Mouse (Mus musculus) forebrain, postnatal 0 days (tissue): ENCODE measurements around the gene Helz2. TPM values are rescaled to one million over a fixed set of nuclear protein-coding genes. Genes with fewer than 3 reads are reported as not detected.

Experiments used
- ATAC-seq: fragments of 200-750 bp; cut with Nextera tagmentation; 2 replicates; pipeline ENCODE4 v1.8.0; 2017; ENCODE audit warnings: mild to moderate bottlenecking, moderate library complexity
- DNase-seq: peaks from one replicate; pipeline ENCODE4 v3.0.0-alpha.2; 2015
- H3K27ac ChIP-seq: fragments of 300-500 bp; sonication (generic); 2 replicates; pipeline ENCODE4 v1.5.1; 2014; ENCODE audit warnings: low read depth, mild to moderate bottlenecking, antibody characterized with exemption, low read length, moderate library complexity, mixed read lengths
- H3K27me3 ChIP-seq: fragments of 300-500 bp; sonication (generic); 2 replicates; pipeline ENCODE4 v1.6.1; 2014; ENCODE audit warnings: mild to moderate bottlenecking, low read length, mixed read lengths; ENCODE audit not compliant: insufficient read depth
- H3K36me3 ChIP-seq: fragments of 300-500 bp; sonication (generic); 2 replicates; pipeline ENCODE4 v1.6.1; 2014; ENCODE audit warnings: mild to moderate bottlenecking, moderate library complexity; ENCODE audit not compliant: insufficient read depth
- H3K4me1 ChIP-seq: fragments of 300-500 bp; sonication (generic); 2 replicates; pipeline ENCODE4 v1.6.1; 2014; ENCODE audit warnings: antibody characterized with exemption; ENCODE audit not compliant: insufficient read depth
- H3K4me2 ChIP-seq: fragments of 300-500 bp; sonication (generic); 2 replicates; pipeline ENCODE4 v1.6.1; 2014; ENCODE audit warnings: low read depth, mild to moderate bottlenecking, moderate library complexity
- H3K4me3 ChIP-seq: fragments of 300-500 bp; sonication (generic); 2 replicates; pipeline ENCODE4 v1.5.1; 2014; ENCODE audit warnings: low read depth, low read length, mixed read lengths
- H3K9ac ChIP-seq: fragments of 300-500 bp; sonication (generic); 2 replicates; pipeline ENCODE4 v1.6.1; 2014; ENCODE audit warnings: mild to moderate bottlenecking
- H3K9me3 ChIP-seq: fragments of 300-500 bp; sonication (generic); 2 replicates; pipeline ENCODE4 v1.6.1; 2016; ENCODE audit warnings: low read length
- CTCF ChIP-seq: sonication (generic); IDR thresholded peaks from 2 replicates; pipeline ENCODE4 v1.5.1; 2016; ENCODE audit warnings: antibody characterized with exemption, control low read depth, low read depth
- WGBS: fragments of 180-500 bp; shearing (Covaris S2); extraction: QIAGEN DNeasy Blood & Tissue Kit; methylation state at CpG from one replicate; pipeline ENCODE4 v1.1.7; 2014; 5-methylcytosine and 5-hydroxymethylcytosine counted together
- polyA plus RNA-seq: library from polyadenylated mRNA; unstranded; fragments of >200 nt; fragmentation: Nextera tagmentation; extraction: Ambion mirVana; gene quantifications from 2 replicates; pipeline ENCODE4 v1.2.1, GENCODE M21; 2015
- total RNA-seq: library from RNA; depleted of rRNA; stranded (reverse); fragments of >200 nt; gene quantifications from 2 replicates; pipeline ENCODE4 v1.2.3, GENCODE M21; 2014

Helz2 gene
- total and polyA plus RNA-seq, 2 experiments from 2014 or later = 0.24 to 1.7 TPM

DNA sequence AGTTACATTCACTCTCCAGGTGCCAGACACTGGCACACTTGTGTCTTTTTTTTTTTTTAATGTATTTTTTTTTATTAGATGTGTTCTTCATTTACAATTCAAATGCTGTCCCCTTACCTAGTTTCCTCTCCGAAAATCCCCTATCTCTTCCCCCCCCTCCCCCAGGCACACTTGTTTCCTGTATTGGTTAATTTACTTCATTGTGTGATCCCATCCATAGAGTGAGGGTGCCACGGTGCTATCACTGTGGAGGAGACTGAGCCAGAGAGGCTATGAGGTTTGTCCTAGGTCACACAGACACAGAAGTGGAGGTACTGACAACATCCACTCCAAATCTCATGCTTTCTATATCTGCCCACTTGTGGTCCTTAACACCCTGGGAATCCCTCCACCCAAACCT, 3.0 kb downstream of the Helz2 start:
- no peak for DNase-seq
- H3K9me3 ChIP-seq = no peaks in the 10 kb centered on the region
- no peak for TF ChIP-seq CTCF
- no peaks in the 10 kb centered on the region for H3K27me3 ChIP-seq
- H3K4me3 ChIP-seq = no peak overlapping the region
- H3K36me3 ChIP-seq = no peaks in the 10 kb centered on the region
- ATAC-seq = no peak
- no peak overlapping the region for H3K27ac ChIP-seq
- WGBS = 53% methylated on average over 2 of the region's 2 CpGs
- H3K4me1 ChIP-seq = no peaks in the 10 kb centered on the region
- H3K9ac ChIP-seq = no peak overlapping the region
- no peak overlapping the region for H3K4me2 ChIP-seq

DNA sequence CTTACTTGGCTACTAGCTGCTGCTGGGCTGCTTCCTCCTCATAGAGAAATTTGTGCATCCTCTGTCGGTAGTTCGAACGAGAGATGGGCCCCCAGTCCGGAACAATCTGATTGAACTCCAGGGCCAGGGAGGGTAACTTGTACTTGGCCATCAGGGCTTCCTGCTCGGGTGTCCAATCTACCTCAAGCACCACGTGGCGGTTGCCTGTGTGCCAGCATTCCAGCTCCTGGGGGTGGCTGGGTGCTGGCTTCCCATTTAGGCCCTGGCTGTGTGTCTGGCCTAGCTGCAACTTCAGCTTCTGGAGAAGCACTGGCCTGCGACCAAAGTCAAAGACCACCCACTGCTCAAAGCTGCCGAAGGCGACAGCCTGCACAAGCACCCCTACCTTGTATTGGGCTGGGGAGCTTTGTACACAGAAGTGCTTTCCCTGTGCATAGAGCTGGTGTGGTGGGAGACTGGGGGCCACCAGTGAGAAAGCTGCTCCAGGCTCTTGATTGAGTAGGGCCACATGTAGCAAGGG, 3.7 kb downstream of the Helz2 start:
- no peaks in the 10 kb centered on the region for H3K9me3 ChIP-seq
- WGBS = 73% methylated on average over 10 of the region's 10 CpGs

GRCm38 (mm10) chr2:181237251-181238014, 4.4 kb downstream of the Helz2 start:
- no peaks in the 10 kb centered on the region for H3K27me3 ChIP-seq
- H3K9ac ChIP-seq = no peak overlapping the region
- no peak for DNase-seq
- no peak overlapping the region for H3K4me2 ChIP-seq
- no peak for TF ChIP-seq CTCF
- ATAC-seq = no peak
- H3K27ac ChIP-seq = no peak overlapping the region
- H3K4me1 ChIP-seq = no peaks in the 10 kb centered on the region
- no peak overlapping the region for H3K4me3 ChIP-seq
- H3K9me3 ChIP-seq = no peaks in the 10 kb centered on the region
- WGBS = 91% methylated on average over 17 of the region's 17 CpGs
- no peaks in the 10 kb centered on the region for H3K36me3 ChIP-seq

More for the DNA sequence above, 3.7 kb downstream of the Helz2 start:
- H3K4me3 ChIP-seq = no peak overlapping the region
- H3K27ac ChIP-seq = no peak overlapping the region
- H3K4me2 ChIP-seq = no peak overlapping the region
- no peaks in the 10 kb centered on the region for H3K4me1 ChIP-seq
- no peaks in the 10 kb centered on the region for H3K27me3 ChIP-seq
- no peak overlapping the region for H3K9ac ChIP-seq
- no peak for TF ChIP-seq CTCF
- ATAC-seq (no peak), DNase-seq (no peak)
- H3K36me3 ChIP-seq = no peaks in the 10 kb centered on the region

DNA sequence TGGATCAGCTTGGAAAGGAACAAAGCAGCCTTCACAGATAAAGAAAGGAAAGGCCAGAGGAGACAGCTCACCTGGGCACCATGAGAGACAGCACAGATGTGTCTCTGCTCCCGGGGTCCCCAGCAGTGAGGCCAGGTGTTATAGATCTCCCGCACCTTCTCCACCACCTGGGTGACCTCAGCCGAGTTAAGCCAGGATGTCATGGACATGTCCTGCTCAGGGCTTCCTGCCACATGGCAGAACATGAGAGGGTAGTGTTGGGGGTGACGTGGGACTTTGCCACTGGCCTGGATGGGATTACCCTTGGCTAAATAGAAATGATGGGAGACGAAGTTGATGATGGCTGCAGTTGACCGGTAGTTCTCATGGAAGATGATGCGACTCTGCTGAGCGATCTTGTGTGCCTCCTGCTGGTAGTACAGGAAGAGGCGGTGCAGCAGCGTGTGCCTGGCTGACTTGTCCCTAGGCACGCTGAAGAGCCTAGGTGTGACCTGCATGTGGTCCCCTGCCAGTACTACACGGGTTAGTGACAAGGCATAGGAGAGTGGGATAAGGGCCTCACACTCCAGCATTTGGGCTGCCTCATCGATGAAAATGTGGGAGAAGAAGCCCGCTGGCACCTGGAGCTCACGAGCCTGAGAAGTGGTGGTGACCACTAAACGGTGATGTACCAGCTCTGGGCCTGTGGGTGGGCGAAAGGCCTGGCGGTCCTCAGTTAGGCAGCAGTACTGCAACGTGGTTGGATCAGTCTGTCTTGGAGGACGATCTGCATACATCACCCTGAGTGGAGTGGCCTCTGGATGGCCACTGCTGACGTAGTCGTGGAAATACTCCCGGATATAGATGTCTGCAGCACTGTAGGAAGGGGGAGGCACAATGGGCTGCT, 5.9 kb downstream of the Helz2 start:
- Histone ChIP-seq H3K4me1 (no peaks in the 10 kb centered on the region), H3K4me3 (no peak overlapping the region), H3K36me3 (no peaks in the 10 kb centered on the region), H3K27me3 (no peaks in the 10 kb centered on the region), H3K27ac (no peak overlapping the region), H3K9me3 (no peaks in the 10 kb centered on the region), H3K4me2 (no peak overlapping the region), H3K9ac (no peak overlapping the region)
- WGBS = 85% methylated on average over 23 of the region's 23 CpGs
- DNase-seq (no peak), ATAC-seq (no peak)
- no peak for TF ChIP-seq CTCF

- Histone ChIP-seq H3K4me2 (no peak overlapping the region), H3K27ac (no peak overlapping the region), H3K27me3 (no peaks in the 10 kb centered on the region), H3K4me1 (no peaks in the 10 kb centered on the region), H3K4me3 (no peak overlapping the region), H3K9me3 (no peaks in the 10 kb centered on the region), H3K36me3 (no peaks in the 10 kb centered on the region), H3K9ac (no peak overlapping the region)
- DNase-seq = no peak
- ATAC-seq = no peak
- TF ChIP-seq CTCF = no peak
- WGBS = 91% methylated on average over 11 of the region's 11 CpGs
These were observed 7.1 kb downstream of the Helz2 start for GRCm38 (mm10) chr2:181234680-181235079.

GRCm38 (mm10) chr2:181233443-181233842, 8.4 kb downstream of the Helz2 start:
- H3K27me3 ChIP-seq = no peaks in the 10 kb centered on the region
- H3K4me2 ChIP-seq = no peak overlapping the region
- WGBS = 91% methylated on average over 15 of the region's 15 CpGs
- no peak overlapping the region for H3K27ac ChIP-seq
- TF ChIP-seq CTCF = no peak
- H3K4me3 ChIP-seq = no peak overlapping the region
- DNase-seq = no peak
- no peak overlapping the region for H3K9ac ChIP-seq
- no peaks in the 10 kb centered on the region for H3K4me1 ChIP-seq
- H3K9me3 ChIP-seq = no peaks in the 10 kb centered on the region
- no peaks in the 10 kb centered on the region for H3K36me3 ChIP-seq
- ATAC-seq = no peak

DNA sequence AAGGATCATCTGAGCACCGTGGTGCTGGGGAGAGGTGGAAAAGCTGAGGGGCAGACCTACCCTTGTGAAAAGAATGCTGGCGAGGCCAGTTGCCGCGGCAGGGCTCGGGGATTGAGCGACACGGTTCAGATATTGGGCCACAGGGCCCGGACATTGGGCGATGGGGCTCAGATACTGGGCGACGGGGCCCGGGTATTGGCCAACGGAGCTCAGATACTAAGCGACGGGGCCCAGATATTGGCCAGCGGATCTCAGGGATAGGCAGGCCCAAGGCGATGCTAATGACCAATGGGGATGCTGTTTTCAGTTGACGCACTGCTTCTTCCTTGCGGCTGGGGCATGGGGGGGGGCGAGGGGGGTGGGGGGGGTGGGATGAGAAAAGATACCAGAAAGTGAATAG, 10.7 kb downstream of the Helz2 start:
- no peak overlapping the region for H3K9ac ChIP-seq
- no peaks in the 10 kb centered on the region for H3K36me3 ChIP-seq
- 83% methylated on average over 19 of the region's 20 CpGs for WGBS
- no peak for TF ChIP-seq CTCF
- H3K9me3 ChIP-seq = no peaks in the 10 kb centered on the region
- no peak overlapping the region for H3K27ac ChIP-seq
- H3K4me3 ChIP-seq = no peak overlapping the region
- no peak for DNase-seq
- no peak overlapping the region for H3K4me2 ChIP-seq
- H3K27me3 ChIP-seq = no peaks in the 10 kb centered on the region
- no peaks in the 10 kb centered on the region for H3K4me1 ChIP-seq
- no peak for ATAC-seq
